Mouse (Mus musculus) liver, adult 2 months (tissue): Measurements from ENCODE around the gene Itpk1.

Experiments used
- CTCF ChIP-seq: fragments of 200-500 bp; IDR thresholded peaks from 2 replicates; pipeline ENCODE4 v1.5.1; 2011; ENCODE audit warnings: low read depth, low read length, control low read depth
- POLR2A ChIP-seq: fragments of 200-500 bp; IDR thresholded peaks from 2 replicates; pipeline ENCODE4 v1.6.1; 2011; ENCODE audit warnings: low read length, control low read depth; ENCODE audit not compliant: insufficient read depth; ENCODE audit errors: extremely low read depth

GRCm38 (mm10) chr12:102647839-102648564, 56.7 kb downstream of the Itpk1 start:
- TF ChIP-seq CTCF, result no peak
- no peak for TF ChIP-seq POLR2A
